ENCODE assay signal across 12 mouse cellular contexts in genomic region chr1:74034736-74035135, GRCm38 (mm10).
DNase-seq lines count a peak whose midpoint lies in the region; ATAC-seq and TF ChIP-seq lines count a peak whose summit lies in the region.
"Had no signal": no experiment of that assay in that cellular context is flagged by ENCODE, and none has a peak within 500 bp of the region (broad histone marks: within the 10 kb centered on the region; RNA-seq: fewer than 3 reads in every experiment).

No protein-coding gene starts in this region.

- no peak for TF ChIP-seq CTCF in gastrocnemius, adult 2 months (IDR thresholded peaks at IDR 0.05)

- H3K36me3 ChIP-seq in kidney, embryonic 16.5 days (ENCODE audit: insufficient read depth, low read length), result no peaks in the 10 kb centered on the region

- DNase-seq in gastrocnemius, adult 2 months, result peak; percentile 74
- no peak for DNase-seq in gastrocnemius, postnatal 14 days
- peak; percentile 80 to 89 for DNase-seq in heart, adult 9 months (ENCODE audit: low spot score in 2 of 2)
- DNase-seq in frontal cortex, postnatal 14 days (ENCODE audit: low spot score in 2 of 2), result no peak
- DNase-seq in gastrocnemius, postnatal 10 days, result no peak
- DNase-seq: thymus, postnatal 14 days had no signal

- H3K4me2 ChIP-seq in kidney, embryonic 16.5 days (replicated peaks; ENCODE audit: low read depth, low read length), result peak overlapping the region; percentile 59

- no peak overlapping the region for H3K9ac ChIP-seq in kidney, embryonic 16.5 days (replicated peaks; ENCODE audit: low read length)
- H3K9ac ChIP-seq: liver, embryonic 14.5 days had no signal

- H3K9me3 ChIP-seq in kidney, embryonic 16.5 days (ENCODE audit: low read length), result no peaks in the 10 kb centered on the region

- no peak for ATAC-seq in kidney, embryonic 16.5 days (ENCODE audit: low FRiP score, low TSS enrichment)
- peak; percentile 66 for ATAC-seq in megakaryocyte, adult 5-6 weeks (ENCODE audit: poor library complexity, severe bottlenecking)
- no peak for ATAC-seq in activated CD4-positive, CD25-positive, alpha-beta regulatory T cell, adult 4 months
- ATAC-seq: CD4-positive, CD25-positive, alpha-beta regulatory T cell, adult 4 months; hindbrain, embryonic 16.5 days had no signal

- H3K4me1 ChIP-seq in kidney, embryonic 16.5 days (ENCODE audit: insufficient read depth, low read length), result peaks cover 84% of the 10 kb centered on the region

- intact Hi-C loops in gastrocnemius, adult 2 months (cut with DNase I), result loop anchor here (2.0 kb wide), 1 partner anchor 40 kb away; no protein-coding TSS in a partner anchor
- intact Hi-C loops in gastrocnemius, postnatal 14 days (cut with DNase I; ENCODE audit: low total_unique reads), result loop anchor here (5.0 kb wide), 1 partner anchor 38 kb away; no protein-coding TSS in a partner anchor

- 48% methylated on average over 2 of the region's 2 CpGs for WGBS in kidney, embryonic 16.5 days

- peak overlapping the region; percentile 81 for H3K4me3 ChIP-seq in gastrocnemius, adult 2 months
- H3K4me3 ChIP-seq in kidney, embryonic 16.5 days (ENCODE audit: low read length), result peak overlapping the region; percentile 72

- no peaks in the 10 kb centered on the region for H3K27me3 ChIP-seq in kidney, embryonic 16.5 days (ENCODE audit: insufficient read depth, low read length)

- H3K27ac ChIP-seq in gastrocnemius, adult 2 months, result peak overlapping the region; percentile 86
- H3K27ac ChIP-seq in kidney, embryonic 16.5 days (ENCODE audit: low read length), result peak overlapping the region; percentile 95; the same call in 1 of the 2 replicates
- H3K27ac ChIP-seq: liver, embryonic 14.5 days had no signal

Comparison
In these comparisons a context has a peak if more than half of its experiments do, and no peak if none do; other contexts are left out.
1. DNase-seq: peak in gastrocnemius, adult 2 months (single experiment) and heart, adult 9 months (2 of 2); none in gastrocnemius, postnatal 14 days (single experiment), frontal cortex, postnatal 14 days (0 of 2) and gastrocnemius, postnatal 10 days (single experiment).